Mouse (Mus musculus): ENCODE data around the gene Cyp24a1. TPM values are rescaled to one million over a fixed set of nuclear protein-coding genes. Genes with fewer than 3 reads are reported as not detected.

Cyp24a1 gene
- total and polyA plus RNA-seq, 2 experiments, result not detected

GRCm38 (mm10) chr2:170535841-170536240, 38.9 kb upstream of the Cyp24a1 start:
- Histone ChIP-seq H3K79me2 (ENCODE audit: control insufficient read depth, insufficient read depth, low read length) (no peaks in the 10 kb centered on the region), H3K9ac (ENCODE audit: low read depth, low read length) (no peak overlapping the region), H3K4me3 (ENCODE audit: insufficient read depth, low read depth, low read length) (no peak overlapping the region), H3K27me3 (ENCODE audit: control insufficient read depth, insufficient read depth, low read length) (no peaks in the 10 kb centered on the region), H3K4me1 (ENCODE audit: control insufficient read depth, insufficient read depth, low read length) (no peaks in the 10 kb centered on the region), H3K27ac (replicated peaks; ENCODE audit: insufficient read depth, low read depth, low read length) (no peak overlapping the region), H3K36me3 (ENCODE audit: control insufficient read depth, insufficient read depth, low read length) (no peaks in the 10 kb centered on the region)
- no peak for DNase-seq (ENCODE audit: extremely low read depth, low read depth, low spot score)
- TF ChIP-seq CTCF (IDR thresholded peaks at IDR 0.05; ENCODE audit: low read depth, low read length), result no peak
- TF ChIP-seq POLR2A (IDR thresholded peaks at IDR 0.05; ENCODE audit: extremely low read depth, insufficient read depth, low read length), result no peak

GRCm38 (mm10) chr2:170534803-170535174, 37.8 kb upstream of the Cyp24a1 start:
- Histone ChIP-seq H3K79me2 (ENCODE audit: control insufficient read depth, insufficient read depth, low read length) (no peaks in the 10 kb centered on the region), H3K27me3 (ENCODE audit: control insufficient read depth, insufficient read depth, low read length) (no peaks in the 10 kb centered on the region), H3K9ac (ENCODE audit: low read depth, low read length) (no peak overlapping the region), H3K4me3 (ENCODE audit: insufficient read depth, low read depth, low read length) (no peak overlapping the region), H3K27ac (replicated peaks; ENCODE audit: insufficient read depth, low read depth, low read length) (no peak overlapping the region), H3K36me3 (ENCODE audit: control insufficient read depth, insufficient read depth, low read length) (no peaks in the 10 kb centered on the region), H3K4me1 (ENCODE audit: control insufficient read depth, insufficient read depth, low read length) (no peaks in the 10 kb centered on the region)
- DNase-seq (ENCODE audit: extremely low read depth, low read depth, low spot score), result no peak
- 90% methylated on average over 11 of the region's 11 CpGs for WGBS
- TF ChIP-seq CTCF (IDR thresholded peaks at IDR 0.05; ENCODE audit: low read depth, low read length), result no peak
- no peak for TF ChIP-seq POLR2A (IDR thresholded peaks at IDR 0.05; ENCODE audit: extremely low read depth, insufficient read depth, low read length)

GRCm38 (mm10) chr2:170534116-170534802, 37.3 kb upstream of the Cyp24a1 start:
- Histone ChIP-seq H3K4me1 (ENCODE audit: control insufficient read depth, insufficient read depth, low read length) (no peaks in the 10 kb centered on the region), H3K4me3 (ENCODE audit: insufficient read depth, low read depth, low read length) (no peak overlapping the region), H3K27ac (replicated peaks; ENCODE audit: insufficient read depth, low read depth, low read length) (no peak overlapping the region), H3K27me3 (ENCODE audit: control insufficient read depth, insufficient read depth, low read length) (no peaks in the 10 kb centered on the region), H3K36me3 (ENCODE audit: control insufficient read depth, insufficient read depth, low read length) (no peaks in the 10 kb centered on the region), H3K79me2 (ENCODE audit: control insufficient read depth, insufficient read depth, low read length) (no peaks in the 10 kb centered on the region), H3K9ac (ENCODE audit: low read depth, low read length) (no peak overlapping the region)
- no peak for DNase-seq (ENCODE audit: extremely low read depth, low read depth, low spot score)
- WGBS, result 48% methylated on average over 12 of the region's 12 CpGs
- no peak for TF ChIP-seq CTCF (IDR thresholded peaks at IDR 0.05; ENCODE audit: low read depth, low read length)
- no peak for TF ChIP-seq POLR2A (IDR thresholded peaks at IDR 0.05; ENCODE audit: extremely low read depth, insufficient read depth, low read length)

- no peaks in the 10 kb centered on the region for H3K36me3 ChIP-seq (ENCODE audit: control insufficient read depth, insufficient read depth, low read length)
- no peaks in the 10 kb centered on the region for H3K27me3 ChIP-seq (ENCODE audit: control insufficient read depth, insufficient read depth, low read length)
- no peak overlapping the region for H3K4me3 ChIP-seq (ENCODE audit: insufficient read depth, low read depth, low read length)
- no peaks in the 10 kb centered on the region for H3K4me1 ChIP-seq (ENCODE audit: control insufficient read depth, insufficient read depth, low read length)
- no peak overlapping the region for H3K9ac ChIP-seq (ENCODE audit: low read depth, low read length)
- TF ChIP-seq POLR2A (IDR thresholded peaks at IDR 0.05; ENCODE audit: extremely low read depth, insufficient read depth, low read length) (no peak), CTCF (IDR thresholded peaks at IDR 0.05; ENCODE audit: low read depth, low read length) (no peak)
- no peaks in the 10 kb centered on the region for H3K79me2 ChIP-seq (ENCODE audit: control insufficient read depth, insufficient read depth, low read length)
- H3K27ac ChIP-seq (replicated peaks; ENCODE audit: insufficient read depth, low read depth, low read length), result no peak overlapping the region
- 74% methylated on average over 3 of the region's 3 CpGs for WGBS
- DNase-seq (ENCODE audit: extremely low read depth, low read depth, low spot score), result no peak
Observed at GRCm38 (mm10) chr2:170530256-170530655, 33.3 kb upstream of the Cyp24a1 start.

GRCm38 (mm10) chr2:170529766-170530165, 32.8 kb upstream of the Cyp24a1 start:
- no peaks in the 10 kb centered on the region for H3K27me3 ChIP-seq (ENCODE audit: control insufficient read depth, insufficient read depth, low read length)
- no peak overlapping the region for H3K27ac ChIP-seq (replicated peaks; ENCODE audit: insufficient read depth, low read depth, low read length)
- H3K9ac ChIP-seq (ENCODE audit: low read depth, low read length), result no peak overlapping the region
- DNase-seq (ENCODE audit: extremely low read depth, low read depth, low spot score), result no peak
- H3K36me3 ChIP-seq (ENCODE audit: control insufficient read depth, insufficient read depth, low read length), result no peaks in the 10 kb centered on the region
- H3K79me2 ChIP-seq (ENCODE audit: control insufficient read depth, insufficient read depth, low read length), result no peaks in the 10 kb centered on the region
- no peak overlapping the region for H3K4me3 ChIP-seq (ENCODE audit: insufficient read depth, low read depth, low read length)
- no peaks in the 10 kb centered on the region for H3K4me1 ChIP-seq (ENCODE audit: control insufficient read depth, insufficient read depth, low read length)
- WGBS, result 92% methylated on average over 7 of the region's 7 CpGs
- TF ChIP-seq CTCF (IDR thresholded peaks at IDR 0.05; ENCODE audit: low read depth, low read length), result no peak
- no peak for TF ChIP-seq POLR2A (IDR thresholded peaks at IDR 0.05; ENCODE audit: extremely low read depth, insufficient read depth, low read length)

GRCm38 (mm10) chr2:170528061-170528460, 31.1 kb upstream of the Cyp24a1 start:
- H3K4me3 ChIP-seq (ENCODE audit: insufficient read depth, low read depth, low read length), result no peak overlapping the region
- H3K27me3 ChIP-seq (ENCODE audit: control insufficient read depth, insufficient read depth, low read length), result no peaks in the 10 kb centered on the region
- WGBS, result 94% methylated on average over 16 of the region's 16 CpGs
- H3K27ac ChIP-seq (replicated peaks; ENCODE audit: insufficient read depth, low read depth, low read length), result no peak overlapping the region
- no peak for TF ChIP-seq CTCF (IDR thresholded peaks at IDR 0.05; ENCODE audit: low read depth, low read length)
- no peak for DNase-seq (ENCODE audit: extremely low read depth, low read depth, low spot score)
- H3K9ac ChIP-seq (ENCODE audit: low read depth, low read length), result no peak overlapping the region
- H3K4me1 ChIP-seq (ENCODE audit: control insufficient read depth, insufficient read depth, low read length), result no peaks in the 10 kb centered on the region
- H3K36me3 ChIP-seq (ENCODE audit: control insufficient read depth, insufficient read depth, low read length), result no peaks in the 10 kb centered on the region
- no peaks in the 10 kb centered on the region for H3K79me2 ChIP-seq (ENCODE audit: control insufficient read depth, insufficient read depth, low read length)
